Mouse (Mus musculus): ENCODE results near the gene Caskin1. TPM values are rescaled to one million over a fixed set of nuclear protein-coding genes. Genes with fewer than 3 reads are reported as not detected.

The Caskin1 gene
- total RNA-seq, 1 experiment from 2014 or later = 60.8 TPM

GRCm38 (mm10) chr17:24472512-24472911 lies 15.9 kb upstream of the Caskin1 start:
- peak; percentile 74 for DNase-seq

- DNase-seq = no peak
Measured at GRCm38 (mm10) chr17:24473612-24474275, 14.7 kb upstream of the Caskin1 start, which contains the start of gene Bricd5. Gene Bricd5 (plus strand): TSS chr17:24473884.

GRCm38 (mm10) chr17:24474557-24474956 lies 13.8 kb upstream of the Caskin1 start:
- DNase-seq = no peak

GRCm38 (mm10) chr17:24475586-24475985 lies 12.8 kb upstream of the Caskin1 start:
- no peak for DNase-seq

- DNase-seq = no peak
Measured at GRCm38 (mm10) chr17:24476022-24476776, 12.2 kb upstream of the Caskin1 start.

GRCm38 (mm10) chr17:24477053-24477984 lies 11.1 kb upstream of the Caskin1 start:
- no peak for DNase-seq

- no peak for DNase-seq
Measured at GRCm38 (mm10) chr17:24477985-24478600, 10.3 kb upstream of the Caskin1 start.

- peak; percentile 98 for DNase-seq
Measured at GRCm38 (mm10) chr17:24478663-24479380, 9.6 kb upstream of the Caskin1 start, which contains the start of gene Mlst8. Gene Mlst8 (minus strand): TSS chr17:24479078.

- DNase-seq = no peak
Measured at GRCm38 (mm10) chr17:24479431-24479830, 9.0 kb upstream of the Caskin1 start.

- no peak for DNase-seq
Measured at GRCm38 (mm10) chr17:24480201-24480826, 8.1 kb upstream of the Caskin1 start.

GRCm38 (mm10) chr17:24481027-24481815 lies 7.2 kb upstream of the Caskin1 start:
- DNase-seq = no peak

- no peak for DNase-seq
Measured at GRCm38 (mm10) chr17:24483495-24483894, 4.9 kb upstream of the Caskin1 start.

GRCm38 (mm10) chr17:24485090-24485860 lies 3.1 kb upstream of the Caskin1 start:
- DNase-seq = no peak

- peak; percentile 54 for DNase-seq
Measured at GRCm38 (mm10) chr17:24488662-24489264, 362 bp downstream of the Caskin1 start.

GRCm38 (mm10) chr17:24489265-24490030 lies 1.0 kb downstream of the Caskin1 start:
- DNase-seq = no peak

- DNase-seq = no peak
Measured at GRCm38 (mm10) chr17:24490399-24490798, 2.0 kb downstream of the Caskin1 start.

- DNase-seq = no peak
Measured at GRCm38 (mm10) chr17:24494627-24495335, 6.4 kb downstream of the Caskin1 start.

Measured in adrenal gland, postnatal 25 days (tissue).